Mouse (Mus musculus) hindbrain, embryonic 16.5 days (tissue): ENCODE data around the gene Zfp784. TPM values are rescaled to one million over a fixed set of nuclear protein-coding genes. Genes with fewer than 3 reads are reported as not detected.
"Not testable (repeated sequence)": the region's sequence is repeated elsewhere in the genome, so short reads cannot be mapped to it uniquely, and the experiment has no call there.

Experiments
- ATAC-seq: fragments of 200-750 bp; cut with Nextera tagmentation; 2 replicates; pipeline ENCODE4 v1.8.0; 2017; ENCODE audit warnings: moderate TSS enrichment, moderate library complexity
- H3K27ac ChIP-seq: fragments of 300-500 bp; sonication (generic); 2 replicates; pipeline ENCODE4 v1.5.1; 2014; ENCODE audit warnings: low read depth, mild to moderate bottlenecking, control low read depth, low read length, moderate library complexity
- H3K27me3 ChIP-seq: fragments of 300-500 bp; sonication (generic); replicated peaks from 2 replicates; pipeline ENCODE4 v1.6.1; 2014; ENCODE audit warnings: low read length; ENCODE audit not compliant: control insufficient read depth, insufficient read depth
- H3K36me3 ChIP-seq: fragments of 300-500 bp; sonication (generic); 2 replicates; pipeline ENCODE4 v1.6.1; 2014; ENCODE audit warnings: mild to moderate bottlenecking, low read length, moderate library complexity, mixed read lengths; ENCODE audit not compliant: control insufficient read depth, insufficient read depth
- H3K4me1 ChIP-seq: fragments of 300-500 bp; sonication (generic); 2 replicates; pipeline ENCODE4 v1.6.1; 2014; ENCODE audit warnings: low read depth, low read length; ENCODE audit not compliant: control insufficient read depth, insufficient read depth
- H3K4me2 ChIP-seq: fragments of 300-500 bp; sonication (generic); 2 replicates; pipeline ENCODE4 v1.6.1; 2014; ENCODE audit warnings: mild to moderate bottlenecking, low read length, control low read depth, moderate library complexity
- H3K4me3 ChIP-seq: fragments of 300-500 bp; sonication (generic); 2 replicates; pipeline ENCODE4 v1.5.1; 2014; ENCODE audit warnings: mild to moderate bottlenecking, low read length, control low read depth, moderate library complexity
- H3K9ac ChIP-seq: fragments of 300-500 bp; sonication (generic); 2 replicates; pipeline ENCODE4 v1.6.1; 2014; ENCODE audit warnings: low read depth, mild to moderate bottlenecking, control low read depth, low read length, moderate library complexity
- H3K9me3 ChIP-seq: fragments of 300-500 bp; sonication (generic); 2 replicates; pipeline ENCODE4 v1.6.1; 2014; ENCODE audit warnings: mild to moderate bottlenecking, low read length, moderate library complexity; ENCODE audit not compliant: control insufficient read depth
- WGBS: fragments of 180-500 bp; shearing (Covaris S2); extraction: QIAGEN DNeasy Blood & Tissue Kit; methylation state at CpG from one replicate; pipeline ENCODE4 v1.1.7; 2014; 5-methylcytosine and 5-hydroxymethylcytosine counted together
- polyA plus RNA-seq: library from polyadenylated mRNA; unstranded; fragments of >200 nt; fragmentation: Nextera tagmentation; extraction: Ambion mirVana; gene quantifications from 2 replicates; pipeline ENCODE4 v1.2.1, GENCODE M21; 2015

Zfp784 gene
- polyA plus RNA-seq, 1 experiment from 2014 or later: 9.7 TPM

GRCm38 (mm10) chr7:5080010-5080751, 41.9 kb upstream of the Zfp784 start, which contains the start of gene Epn1:
Gene Epn1, plus strand, starts transcription at chr7:5080235.
- Histone ChIP-seq H3K36me3 (peaks cover 29% of the 10 kb centered on the region), H3K4me2 (peak within 1 kb of the TSS; percentile 58), H3K4me1 (peaks cover 15% of the 10 kb centered on the region), H3K4me3 (peak within 1 kb of the TSS; percentile 99), H3K9ac (peak within 1 kb of the TSS; percentile 99), H3K9me3 (no peaks in the 10 kb centered on the region), H3K27me3 (no peaks in the 10 kb centered on the region), H3K27ac (peak within 1 kb of the TSS; percentile 93)
- peak; percentile 98 for ATAC-seq
- under 1% methylated on average over 78 of the region's 81 CpGs for WGBS

DNA sequence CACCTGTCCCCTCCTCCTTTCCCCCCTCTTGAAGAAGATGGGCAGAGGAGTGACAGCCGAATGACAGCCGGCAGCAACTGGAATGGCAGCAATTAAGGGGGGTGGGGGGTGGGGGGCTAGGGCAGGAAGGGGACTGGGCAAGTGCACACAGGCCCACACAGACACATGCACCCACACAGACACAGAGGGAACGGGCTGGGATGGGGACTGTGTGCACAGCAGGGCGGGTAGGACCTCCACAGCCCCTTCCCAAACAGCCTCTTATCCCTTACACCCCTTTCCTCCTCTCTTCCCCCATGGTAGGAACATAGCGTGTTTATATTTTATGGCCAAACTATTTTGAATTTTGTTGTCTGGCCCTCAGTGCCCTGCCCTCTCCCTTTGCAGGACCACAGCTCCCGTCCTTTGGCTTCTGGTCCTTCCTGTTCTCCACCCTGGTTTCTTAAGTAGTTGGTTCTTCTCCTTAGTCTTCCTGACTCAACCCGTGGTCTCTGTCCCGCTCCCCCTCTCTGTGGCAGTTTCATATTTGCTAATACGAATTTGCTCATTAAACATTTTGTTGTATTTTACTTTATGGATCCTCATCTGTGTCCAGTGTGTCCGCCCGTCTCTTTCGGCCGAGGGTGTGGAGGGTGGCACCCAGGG, 41.2 kb upstream of the Zfp784 start:
- Histone ChIP-seq H3K27ac (peak overlapping the region; percentile 73; the same call in 1 of the 2 replicates), H3K9ac (peak overlapping the region; percentile 42; the same call in 1 of the 2 replicates), H3K36me3 (peaks cover 27% of the 10 kb centered on the region), H3K4me1 (peaks cover 15% of the 10 kb centered on the region), H3K4me3 (peak overlapping the region; percentile 99), H3K4me2 (peak overlapping the region; percentile 58)
- not testable (repeated sequence) for H3K9me3 ChIP-seq, H3K27me3 ChIP-seq
- 46% methylated on average over 9 of the region's 13 CpGs for WGBS
- peak; percentile 19 for ATAC-seq

GRCm38 (mm10) chr7:5076931-5077330, 38.7 kb upstream of the Zfp784 start:
- H3K36me3 ChIP-seq: peaks cover 35% of the 10 kb centered on the region
- no peak for ATAC-seq
- H3K4me3 ChIP-seq: no peak overlapping the region
- H3K9me3 ChIP-seq: no peaks in the 10 kb centered on the region
- 96% methylated on average over 2 of the region's 2 CpGs for WGBS
- H3K4me1 ChIP-seq: peaks cover 12% of the 10 kb centered on the region
- H3K9ac ChIP-seq: no peak overlapping the region
- no peak overlapping the region for H3K27ac ChIP-seq
- H3K27me3 ChIP-seq: no peaks in the 10 kb centered on the region
- no peak overlapping the region for H3K4me2 ChIP-seq

- no peak overlapping the region for H3K4me3 ChIP-seq
- H3K9me3 ChIP-seq: no peaks in the 10 kb centered on the region
- H3K27me3 ChIP-seq: no peaks in the 10 kb centered on the region
- no peaks in the 10 kb centered on the region for H3K4me1 ChIP-seq
- 92% methylated on average over 5 of the region's 5 CpGs for WGBS
- H3K36me3 ChIP-seq: peaks cover 44% of the 10 kb centered on the region
- H3K27ac ChIP-seq: no peak overlapping the region
- H3K4me2 ChIP-seq: no peak overlapping the region
- no peak overlapping the region for H3K9ac ChIP-seq
- no peak for ATAC-seq
Observed at GRCm38 (mm10) chr7:5074984-5075383, 36.7 kb upstream of the Zfp784 start.

GRCm38 (mm10) chr7:5073586-5073985, 35.3 kb upstream of the Zfp784 start:
- H3K4me1 ChIP-seq: no peaks in the 10 kb centered on the region
- no peak overlapping the region for H3K27ac ChIP-seq
- no peak for ATAC-seq
- H3K27me3 ChIP-seq: no peaks in the 10 kb centered on the region
- H3K36me3 ChIP-seq: peaks cover 53% of the 10 kb centered on the region
- H3K4me3 ChIP-seq: no peak overlapping the region
- H3K9ac ChIP-seq: no peak overlapping the region
- 96% methylated on average over 1 of the region's 1 CpGs for WGBS
- H3K9me3 ChIP-seq: no peaks in the 10 kb centered on the region
- no peak overlapping the region for H3K4me2 ChIP-seq

- H3K4me1 ChIP-seq: peaks cover 24% of the 10 kb centered on the region
- H3K27ac ChIP-seq: no peak overlapping the region
- no peak for ATAC-seq
- no peak overlapping the region for H3K4me2 ChIP-seq
- H3K4me3 ChIP-seq: no peak overlapping the region
- no peaks in the 10 kb centered on the region for H3K27me3 ChIP-seq
- H3K36me3 ChIP-seq: peaks cover 18% of the 10 kb centered on the region
- no peaks in the 10 kb centered on the region for H3K9me3 ChIP-seq
- H3K9ac ChIP-seq: no peak overlapping the region
- 95% methylated on average over 6 of the region's 6 CpGs for WGBS
Observed at GRCm38 (mm10) chr7:5064886-5065285, 26.6 kb upstream of the Zfp784 start.

- peaks cover 3% of the 10 kb centered on the region for H3K36me3 ChIP-seq
- H3K9me3 ChIP-seq: no peaks in the 10 kb centered on the region
- peak overlapping the region; percentile 96 for H3K4me2 ChIP-seq
- ATAC-seq: peak; percentile 45
- H3K4me3 ChIP-seq: peak overlapping the region; percentile 74
- WGBS: under 1% methylated on average over 51 of the region's 51 CpGs
- H3K4me1 ChIP-seq: peaks cover 38% of the 10 kb centered on the region
- no peaks in the 10 kb centered on the region for H3K27me3 ChIP-seq
- peak overlapping the region; percentile 77 for H3K9ac ChIP-seq
- H3K27ac ChIP-seq: peak overlapping the region; percentile 99
Observed at GRCm38 (mm10) chr7:5062360-5063001, 24.2 kb upstream of the Zfp784 start.

DNA sequence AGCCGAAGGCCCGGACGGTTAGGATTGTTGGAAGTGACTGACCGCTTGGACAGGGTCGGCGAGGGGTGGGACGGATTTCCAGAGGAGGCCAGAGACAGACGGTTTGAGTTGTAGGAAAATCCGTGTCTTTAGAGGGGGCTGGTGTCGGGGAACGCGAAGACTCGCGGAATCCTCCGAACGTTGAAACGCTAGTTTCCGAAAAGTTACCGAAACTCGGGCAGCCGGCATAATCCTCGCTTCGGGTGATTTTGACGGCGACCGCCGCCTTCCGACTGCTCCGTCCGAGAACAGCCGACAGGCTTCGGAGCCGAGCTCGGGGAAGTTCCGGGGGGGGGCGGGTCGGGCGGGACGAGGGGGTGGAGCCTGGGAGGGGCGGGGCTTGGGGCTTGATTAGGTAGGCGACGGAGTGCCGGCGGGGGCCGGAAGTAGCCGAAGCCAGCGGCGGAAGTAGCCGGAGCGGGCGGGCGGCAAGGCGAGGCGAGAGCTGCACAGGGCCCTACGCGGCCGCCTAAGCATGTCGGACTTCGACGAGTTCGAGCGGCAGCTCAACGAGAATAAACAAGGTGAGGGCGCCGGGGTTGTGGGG, 23.6 kb upstream of the Zfp784 start, which contains the start of gene U2af2:
TSS of gene U2af2 (plus strand) at position 370 of the 586 bp plus-strand sequence.
- H3K4me1 ChIP-seq: peaks cover 39% of the 10 kb centered on the region
- no peaks in the 10 kb centered on the region for H3K9me3 ChIP-seq
- peak within 1 kb of the TSS; percentile 83 for H3K9ac ChIP-seq
- ATAC-seq: peak; percentile 76
- peak within 1 kb of the TSS; percentile 74 for H3K4me3 ChIP-seq
- no peaks in the 10 kb centered on the region for H3K27me3 ChIP-seq
- peak within 1 kb of the TSS; percentile 96 for H3K4me2 ChIP-seq
- WGBS: under 1% methylated on average over 50 of the region's 65 CpGs
- H3K27ac ChIP-seq: peak within 1 kb of the TSS; percentile 99
- no peaks in the 10 kb centered on the region for H3K36me3 ChIP-seq
